Mouse (Mus musculus) T-helper 1 cell (primary cell): ENCODE data around the gene Rgs12.

Source experiments
- in situ Hi-C: fragments of 300-600 bp; cut with MboI, MseI; formaldehyde crosslinking; loops from one replicate; pipeline ENCODE4 v1.15.1; 2025; ENCODE audit warnings: high pct_unique_total_duplicates

Rgs12 gene

GRCm38 (mm10) chr5:34948861-34949760, at the start of gene Rgs12:
Rgs12 (plus strand) TSS chr5:34949445.
- in situ Hi-C loops: loop anchor here (10.0 kb wide), 1 partner anchor 454 kb away; no protein-coding TSS in a partner anchor

- in situ Hi-C loops: no loop called here
Observed at GRCm38 (mm10) chr5:34899787-34900469, 49.3 kb upstream of the Rgs12 start.

- in situ Hi-C loops: no loop called here
Observed at GRCm38 (mm10) chr5:34902371-34902770, 46.9 kb upstream of the Rgs12 start.

DNA sequence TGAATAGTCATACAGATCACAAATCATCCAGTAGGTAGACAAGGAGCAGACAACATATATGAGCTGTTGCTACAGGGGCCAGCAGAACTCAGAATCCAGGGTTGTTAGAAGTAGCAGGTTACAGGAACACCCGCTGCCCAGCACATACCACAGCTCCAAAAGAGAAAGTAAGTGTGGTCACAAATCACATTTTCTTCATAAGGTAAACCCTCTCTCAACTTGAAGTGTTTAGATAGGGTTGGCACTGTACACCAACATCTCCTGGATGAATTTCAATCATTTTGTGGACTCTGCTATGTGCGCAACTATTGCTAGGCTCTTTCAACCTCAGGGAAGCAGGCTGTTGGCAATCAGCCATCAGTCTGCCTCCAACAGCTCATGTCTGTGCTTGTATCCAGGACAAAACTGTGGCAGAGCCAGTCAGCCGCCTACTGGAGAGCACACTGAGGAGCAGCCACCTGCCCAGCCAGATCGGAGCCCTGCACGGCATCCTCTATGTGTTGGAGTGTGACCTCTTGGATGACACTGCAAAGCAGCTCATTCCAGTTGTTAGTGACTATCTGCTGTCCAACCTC, 46.3 kb upstream of the Rgs12 start:
- in situ Hi-C loops: no loop called here

DNA sequence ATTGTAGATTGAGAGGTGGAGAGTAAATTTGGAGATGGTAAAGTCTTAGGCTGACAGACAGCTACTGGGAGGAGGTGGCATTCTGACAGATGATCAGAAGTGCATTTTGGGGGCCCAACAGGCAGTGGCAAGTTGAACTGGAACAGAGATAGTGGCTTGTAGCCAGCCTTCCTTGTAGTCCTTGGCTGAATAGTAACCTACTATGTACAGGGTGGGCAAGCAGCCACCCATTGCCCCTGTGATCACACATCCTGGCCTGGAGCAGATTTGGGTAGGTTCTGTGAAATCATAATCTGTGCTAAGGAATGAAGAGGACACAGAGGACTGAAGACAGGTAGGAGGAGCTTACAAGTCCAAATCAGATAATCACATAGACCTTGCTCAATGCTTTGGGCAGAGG, 44.8 kb upstream of the Rgs12 start:
- in situ Hi-C loops: no loop called here

- in situ Hi-C loops: no loop called here
Observed at GRCm38 (mm10) chr5:34907230-34907629, 42.0 kb upstream of the Rgs12 start.

DNA sequence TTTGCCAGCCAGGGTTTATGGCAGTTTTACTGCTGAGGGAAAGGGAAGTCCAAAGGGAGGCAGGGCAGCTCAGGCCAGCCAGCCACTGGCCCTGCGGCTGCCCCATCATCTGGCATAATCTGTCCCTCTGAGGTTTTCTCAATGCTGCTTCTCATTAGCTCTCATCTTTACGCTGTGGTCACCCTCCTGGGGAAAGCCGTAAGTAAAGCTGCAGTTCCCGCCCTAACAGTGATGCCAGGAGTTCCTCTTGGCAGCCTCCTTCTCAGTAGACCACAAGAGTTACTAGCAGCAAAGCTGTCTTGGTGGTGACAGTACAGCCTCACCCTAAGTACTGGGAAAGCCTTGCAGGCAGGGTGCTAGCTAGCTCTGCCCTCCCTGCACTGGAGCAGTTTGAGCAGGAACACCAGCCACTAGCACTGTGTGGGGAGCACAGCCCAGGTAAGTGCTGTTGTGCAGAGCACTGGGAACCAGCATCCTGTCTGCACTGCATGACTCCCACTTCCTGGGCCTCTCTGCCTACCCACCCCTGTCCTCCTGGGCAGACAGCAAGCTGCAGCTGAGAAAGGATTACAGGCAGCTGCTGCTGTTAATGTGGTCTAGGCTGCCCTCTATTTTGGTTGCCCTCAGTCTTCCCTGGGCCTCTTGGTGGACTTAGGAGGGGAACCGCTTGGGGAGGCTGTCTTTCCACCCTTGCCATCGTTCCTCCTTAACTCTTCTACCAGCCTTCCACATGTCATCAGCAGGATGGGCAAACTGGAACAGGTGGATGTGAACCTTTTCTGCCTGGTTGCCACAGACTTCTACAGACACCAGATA, 41.1 kb upstream of the Rgs12 start, which contains the start of gene Msantd1:
Gene Msantd1, plus strand, starts transcription at position 103 of the 816 bp plus-strand sequence.
- in situ Hi-C loops: no loop called here

DNA sequence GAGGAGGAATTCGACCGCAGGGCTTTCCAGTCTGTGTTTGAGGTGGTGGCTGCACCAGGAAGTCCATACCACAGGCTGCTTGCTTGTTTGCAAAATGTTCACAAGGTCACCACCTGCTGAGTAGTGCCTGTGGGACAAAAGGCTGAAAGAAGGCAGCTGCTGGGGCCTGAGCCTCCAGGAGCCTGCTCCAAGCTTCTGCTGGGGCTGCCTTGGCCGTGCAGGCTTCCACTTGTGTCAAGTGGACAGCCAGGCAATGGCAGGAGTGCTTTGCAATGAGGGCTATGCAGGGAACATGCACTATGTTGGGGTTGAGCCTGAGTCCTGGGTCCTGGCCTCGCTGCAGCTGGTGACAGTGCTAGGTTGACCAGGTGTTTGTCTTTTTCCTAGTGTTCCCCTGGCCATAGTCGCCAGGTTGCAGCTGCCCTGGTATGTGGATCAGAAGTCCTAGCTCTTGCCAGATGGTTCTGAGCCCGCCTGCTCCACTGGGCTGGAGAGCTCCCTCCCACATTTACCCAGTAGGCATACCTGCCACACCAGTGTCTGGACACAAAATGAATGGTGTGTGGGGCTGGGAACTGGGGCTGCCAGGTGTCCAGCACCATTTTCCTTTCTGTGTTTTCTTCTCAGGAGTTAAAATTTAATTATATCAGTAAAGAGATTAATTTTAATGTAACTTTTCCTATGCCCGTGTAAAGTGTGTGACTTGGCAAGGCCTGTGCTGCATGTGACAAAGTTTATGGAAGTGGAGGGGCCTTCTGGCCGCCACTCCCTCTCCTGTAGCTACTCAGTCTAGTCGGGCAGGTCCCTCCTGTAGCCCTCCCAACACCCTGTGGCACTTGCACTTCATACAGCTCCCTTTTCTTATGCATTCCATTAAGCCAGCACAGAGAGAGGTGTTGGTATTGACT, 40.3 kb upstream of the Rgs12 start:
- in situ Hi-C loops: no loop called here

GRCm38 (mm10) chr5:34909634-34910503, 39.4 kb upstream of the Rgs12 start:
- in situ Hi-C loops: no loop called here

- in situ Hi-C loops: no loop called here
Observed at GRCm38 (mm10) chr5:34910504-34910815, 38.8 kb upstream of the Rgs12 start.

- in situ Hi-C loops: loop anchor here (5.0 kb wide), 1 partner anchor 126 kb away; the partner anchor contains the start of gene Hgfac
Observed at GRCm38 (mm10) chr5:34915801-34916200, 33.4 kb upstream of the Rgs12 start.

DNA sequence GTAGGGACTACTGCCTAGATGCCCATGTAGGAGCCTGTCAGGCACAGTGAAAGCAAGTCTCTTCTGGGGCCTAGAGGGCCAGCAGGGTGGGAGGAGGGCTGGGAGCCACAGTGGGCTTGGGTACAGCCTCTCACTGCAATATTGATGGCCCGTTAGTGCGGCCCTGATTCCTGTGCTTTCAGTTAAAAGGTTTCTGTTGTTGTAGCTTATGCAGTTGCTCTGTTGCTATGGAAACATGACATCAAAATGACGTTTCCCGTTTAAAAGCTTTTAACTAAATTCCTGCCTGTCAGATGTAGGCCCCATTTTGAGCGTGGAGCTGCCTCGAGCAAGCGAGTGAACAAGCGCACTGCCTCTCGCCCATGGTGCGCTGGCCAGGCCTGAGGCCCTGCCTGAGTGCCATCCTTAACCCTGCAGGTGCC, 32.0 kb upstream of the Rgs12 start:
- in situ Hi-C loops: loop anchor here (5.0 kb wide), 1 partner anchor 125 kb away; the partner anchor contains the start of gene Hgfac

- in situ Hi-C loops: loop anchor here (5.0 kb wide), 1 partner anchor 124 kb away; the partner anchor contains the start of gene Hgfac
Observed at GRCm38 (mm10) chr5:34918785-34919184, 30.5 kb upstream of the Rgs12 start.

GRCm38 (mm10) chr5:34922531-34922930, 26.7 kb upstream of the Rgs12 start:
- in situ Hi-C loops: no loop called here

GRCm38 (mm10) chr5:34923920-34924319, 25.3 kb upstream of the Rgs12 start:
- in situ Hi-C loops: no loop called here

DNA sequence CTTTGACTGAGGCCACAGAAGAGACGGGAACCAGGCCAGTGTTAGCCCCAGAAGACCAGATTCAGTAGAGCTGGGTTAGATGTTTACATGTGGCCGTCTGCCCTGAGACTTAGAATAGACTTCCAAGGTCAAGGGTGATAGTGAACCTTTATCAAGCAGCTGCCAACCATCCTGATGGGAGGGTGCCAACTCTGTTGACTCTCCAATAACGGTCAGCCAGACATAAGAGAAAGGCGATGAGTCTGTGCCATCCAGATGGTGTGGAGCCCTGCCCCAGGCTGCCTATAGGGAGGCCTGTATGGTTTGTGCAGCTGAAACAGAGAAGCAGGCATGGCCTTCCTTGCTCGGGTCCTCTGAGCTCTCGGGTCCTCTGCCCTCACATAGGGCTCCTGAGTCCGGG, 24.7 kb upstream of the Rgs12 start:
- in situ Hi-C loops: no loop called here

GRCm38 (mm10) chr5:34927648-34928047, 21.6 kb upstream of the Rgs12 start:
- in situ Hi-C loops: no loop called here

DNA sequence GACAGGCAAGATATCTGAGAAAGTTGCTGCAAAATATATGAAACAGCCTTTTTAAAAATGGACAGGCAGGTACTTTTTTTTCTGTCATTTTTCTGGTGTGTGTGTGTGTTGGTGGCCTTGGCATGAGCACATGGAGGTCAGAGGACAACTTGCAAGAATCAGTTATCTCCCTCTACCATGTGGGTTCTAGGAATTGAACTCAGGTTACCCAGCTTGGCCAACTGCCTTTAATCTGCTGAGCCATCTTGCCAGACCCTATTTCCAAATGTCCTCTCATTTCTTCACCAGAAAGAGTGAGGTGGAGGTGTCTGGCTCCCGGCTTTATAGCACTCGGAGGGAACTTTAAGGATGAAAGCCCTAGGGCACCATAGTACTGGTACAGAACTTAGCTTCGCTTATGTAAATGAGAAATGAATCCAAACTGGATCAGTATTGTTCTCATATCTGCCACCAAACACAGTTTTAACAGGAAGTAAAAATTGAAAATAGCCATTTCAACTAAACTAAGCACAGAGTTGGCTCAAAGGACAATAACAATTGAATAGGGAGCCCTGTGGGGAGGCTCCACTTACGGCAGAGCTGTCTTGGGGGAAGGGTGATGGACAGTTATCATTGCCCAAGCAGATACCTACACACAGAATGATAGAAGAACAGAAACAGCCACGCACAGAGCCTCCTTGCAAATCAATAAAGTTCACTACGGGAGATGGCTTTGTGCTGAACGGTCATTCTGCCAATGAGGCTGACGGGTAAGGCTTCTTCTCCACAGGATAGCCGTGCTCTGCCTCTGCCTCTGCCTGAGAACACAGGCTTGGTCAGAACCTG, 18.9 kb upstream of the Rgs12 start:
- in situ Hi-C loops: no loop called here
